Mouse (Mus musculus) spleen, adult 2 months (tissue): ENCODE results near the gene Ubash3a.

Source experiments
- CTCF ChIP-seq: fragments of 200-500 bp; IDR thresholded peaks from 2 replicates; pipeline ENCODE4 v1.5.1; 2011; ENCODE audit warnings: mild to moderate bottlenecking, inconsistent platforms; ENCODE audit not compliant: insufficient read depth, insufficient read length, insufficient replicate concordance; ENCODE audit errors: extremely low read depth
- POLR2A ChIP-seq: fragments of 200-500 bp; IDR thresholded peaks from 2 replicates; pipeline ENCODE4 v1.6.1; 2011; ENCODE audit warnings: low read depth, low read length, inconsistent platforms

DNA sequence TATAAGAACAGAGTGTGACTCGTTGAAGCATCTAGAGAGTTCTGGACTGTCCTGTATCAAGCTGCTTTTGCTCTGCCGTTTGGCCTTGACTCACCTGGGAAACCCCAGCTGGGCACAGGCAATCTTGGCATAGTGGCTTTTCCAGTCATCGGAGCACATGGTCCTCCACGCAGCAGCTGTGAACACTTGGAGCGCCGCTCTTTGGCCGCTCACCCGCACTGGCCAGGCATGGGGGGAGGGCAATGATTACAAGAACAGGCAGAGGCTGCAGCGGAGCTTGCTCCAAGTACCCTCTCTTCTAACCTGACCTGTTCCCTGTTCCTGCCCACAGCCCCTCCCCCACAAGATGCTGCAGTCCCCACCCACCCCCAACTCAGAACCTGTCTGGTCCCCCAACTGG lies 14.3 kb upstream of the Ubash3a start:
- TF ChIP-seq POLR2A (no peak), CTCF (no peak)
